Mouse (Mus musculus) midbrain, embryonic 12.5 days (tissue): ENCODE data around the gene Ccnl1. TPM values are rescaled to one million over a fixed set of nuclear protein-coding genes. Genes with fewer than 3 reads are reported as not detected.

ENCODE experiments used
- ATAC-seq: fragments of 200-750 bp; cut with Nextera tagmentation; 2 replicates; pipeline ENCODE4 v1.8.0; 2017; ENCODE audit warnings: low read depth, moderate TSS enrichment, moderate library complexity; ENCODE audit not compliant: low FRiP score
- H3K27ac ChIP-seq: fragments of 300-500 bp; sonication (generic); replicated peaks from 2 replicates; pipeline ENCODE4 v1.5.1; 2016; ENCODE audit warnings: mild to moderate bottlenecking
- H3K27me3 ChIP-seq: fragments of 300-500 bp; sonication (generic); 2 replicates; pipeline ENCODE4 v1.6.1; 2016; ENCODE audit warnings: mild to moderate bottlenecking
- H3K36me3 ChIP-seq: fragments of 300-500 bp; sonication (generic); 2 replicates; pipeline ENCODE4 v1.6.1; 2016
- H3K4me1 ChIP-seq: fragments of 300-500 bp; sonication (generic); 2 replicates; pipeline ENCODE4 v1.6.1; 2016
- H3K4me2 ChIP-seq: fragments of 300-500 bp; sonication (generic); replicated peaks from 2 replicates; pipeline ENCODE4 v1.6.1; 2016; ENCODE audit warnings: mild to moderate bottlenecking, moderate library complexity
- H3K4me3 ChIP-seq: fragments of 300-500 bp; sonication (generic); 2 replicates; pipeline ENCODE4 v1.5.1; 2016; ENCODE audit warnings: mild to moderate bottlenecking
- H3K9ac ChIP-seq: fragments of 300-500 bp; sonication (generic); replicated peaks from 2 replicates; pipeline ENCODE4 v1.6.1; 2016; ENCODE audit warnings: mild to moderate bottlenecking, moderate library complexity
- H3K9me3 ChIP-seq: fragments of 300-500 bp; sonication (generic); 2 replicates; pipeline ENCODE4 v1.6.1; 2016; ENCODE audit warnings: mild to moderate bottlenecking
- WGBS: fragments of 180-500 bp; shearing (Covaris S2); methylation state at CpG from one replicate; pipeline ENCODE4 v1.1.7; 2016; 5-methylcytosine and 5-hydroxymethylcytosine counted together
- polyA plus RNA-seq: library from polyadenylated mRNA; unstranded; fragments of >200 nt; fragmentation: Nextera tagmentation; extraction: Ambion mirVana; gene quantifications from 2 replicates; pipeline ENCODE4 v1.2.1, GENCODE M21; 2016

Gene Ccnl1
- polyA plus RNA-seq, 1 experiment from 2014 or later = 122 TPM

- H3K9me3 ChIP-seq = no peaks in the 10 kb centered on the region
- H3K4me2 ChIP-seq = peak overlapping the region; percentile 64
- peak; percentile 7 for ATAC-seq
- H3K27ac ChIP-seq = peak overlapping the region; percentile 99
- peaks cover 23% of the 10 kb centered on the region for H3K4me1 ChIP-seq
- H3K36me3 ChIP-seq = no peaks in the 10 kb centered on the region
- WGBS = 3% methylated on average over 5 of the region's 5 CpGs
- no peaks in the 10 kb centered on the region for H3K27me3 ChIP-seq
- peak overlapping the region; percentile 65 for H3K4me3 ChIP-seq
- H3K9ac ChIP-seq = peak overlapping the region; percentile 73
Measured at GRCm38 (mm10) chr3:65975317-65975716, 17.3 kb upstream of the Ccnl1 start.

GRCm38 (mm10) chr3:65974232-65975058 lies 16.4 kb upstream of the Ccnl1 start:
- Histone ChIP-seq H3K4me3 (peak overlapping the region; percentile 65), H3K9me3 (no peaks in the 10 kb centered on the region), H3K36me3 (no peaks in the 10 kb centered on the region), H3K4me2 (peak overlapping the region; percentile 64), H3K27me3 (no peaks in the 10 kb centered on the region), H3K9ac (peak overlapping the region; percentile 73), H3K27ac (peak overlapping the region; percentile 99), H3K4me1 (peaks cover 23% of the 10 kb centered on the region)
- under 1% methylated on average over 43 of the region's 43 CpGs for WGBS
- ATAC-seq = peak; percentile 98

- no peaks in the 10 kb centered on the region for H3K9me3 ChIP-seq
- ATAC-seq = no peak
- H3K4me2 ChIP-seq = peak overlapping the region; percentile 64
- 39% methylated on average over 8 of the region's 8 CpGs for WGBS
- no peaks in the 10 kb centered on the region for H3K27me3 ChIP-seq
- H3K4me1 ChIP-seq = peaks cover 23% of the 10 kb centered on the region
- H3K36me3 ChIP-seq = no peaks in the 10 kb centered on the region
- H3K4me3 ChIP-seq = peak overlapping the region; percentile 65
- H3K9ac ChIP-seq = peak overlapping the region; percentile 73
- peak overlapping the region; percentile 99 for H3K27ac ChIP-seq
Measured at GRCm38 (mm10) chr3:65973501-65974231, 15.6 kb upstream of the Ccnl1 start.

- H3K27me3 ChIP-seq = no peaks in the 10 kb centered on the region
- no peak for ATAC-seq
- H3K9ac ChIP-seq = no peak overlapping the region
- H3K4me3 ChIP-seq = no peak overlapping the region
- no peak overlapping the region for H3K4me2 ChIP-seq
- H3K27ac ChIP-seq = no peak overlapping the region
- H3K36me3 ChIP-seq = no peaks in the 10 kb centered on the region
- peaks cover 8% of the 10 kb centered on the region; the same call in 1 of the 2 replicates for H3K4me1 ChIP-seq
- no peaks in the 10 kb centered on the region for H3K9me3 ChIP-seq
- 92% methylated on average over 3 of the region's 3 CpGs for WGBS
Measured at GRCm38 (mm10) chr3:65969196-65969595, 11.1 kb upstream of the Ccnl1 start.

- Histone ChIP-seq H3K9me3 (no peaks in the 10 kb centered on the region), H3K4me3 (no peak overlapping the region), H3K27ac (no peak overlapping the region), H3K4me2 (no peak overlapping the region), H3K9ac (no peak overlapping the region), H3K36me3 (no peaks in the 10 kb centered on the region), H3K27me3 (no peaks in the 10 kb centered on the region), H3K4me1 (no peaks in the 10 kb centered on the region)
- WGBS = 92% methylated on average over 1 of the region's 1 CpGs
- no peak for ATAC-seq
Measured at GRCm38 (mm10) chr3:65966360-65966759, 8.3 kb upstream of the Ccnl1 start.

GRCm38 (mm10) chr3:65962270-65962930 lies 4.4 kb upstream of the Ccnl1 start:
- no peak for ATAC-seq
- 87% methylated on average over 4 of the region's 4 CpGs for WGBS
- Histone ChIP-seq H3K36me3 (no peaks in the 10 kb centered on the region), H3K4me1 (peaks cover 3% of the 10 kb centered on the region; the same call in 1 of the 2 replicates), H3K9ac (no peak overlapping the region), H3K27me3 (no peaks in the 10 kb centered on the region), H3K4me2 (no peak overlapping the region), H3K9me3 (no peaks in the 10 kb centered on the region), H3K4me3 (no peak overlapping the region), H3K27ac (no peak overlapping the region)

GRCm38 (mm10) chr3:65960291-65960945 lies 2.4 kb upstream of the Ccnl1 start:
- no peak overlapping the region for H3K4me2 ChIP-seq
- ATAC-seq = no peak
- H3K27ac ChIP-seq = no peak overlapping the region
- H3K4me1 ChIP-seq = peaks cover 17% of the 10 kb centered on the region
- no peaks in the 10 kb centered on the region for H3K27me3 ChIP-seq
- H3K9ac ChIP-seq = no peak overlapping the region
- WGBS = 95% methylated on average over 5 of the region's 5 CpGs
- H3K36me3 ChIP-seq = peaks cover 11% of the 10 kb centered on the region
- no peaks in the 10 kb centered on the region for H3K9me3 ChIP-seq
- no peak overlapping the region for H3K4me3 ChIP-seq

- Histone ChIP-seq H3K9me3 (no peaks in the 10 kb centered on the region), H3K9ac (no peak overlapping the region), H3K27ac (peak overlapping the region; percentile 99; the same call in 1 of the 2 replicates), H3K4me1 (peaks cover 20% of the 10 kb centered on the region), H3K27me3 (no peaks in the 10 kb centered on the region), H3K4me2 (peak overlapping the region; percentile 82), H3K36me3 (peaks cover 16% of the 10 kb centered on the region), H3K4me3 (peak overlapping the region; percentile 99)
- no peak for ATAC-seq
- WGBS = 58% methylated on average over 3 of the region's 3 CpGs
Measured at GRCm38 (mm10) chr3:65959416-65960001, 1.5 kb upstream of the Ccnl1 start.

GRCm38 (mm10) chr3:65958840-65959185 lies 764 bp upstream of the Ccnl1 start:
- Histone ChIP-seq H3K9me3 (no peaks in the 10 kb centered on the region), H3K4me2 (peak overlapping the region; percentile 82), H3K27me3 (no peaks in the 10 kb centered on the region), H3K4me1 (peaks cover 25% of the 10 kb centered on the region), H3K36me3 (peaks cover 20% of the 10 kb centered on the region), H3K27ac (peak overlapping the region; percentile 99), H3K4me3 (peak overlapping the region; percentile 99), H3K9ac (peak overlapping the region; percentile 100)
- ATAC-seq = no peak
- WGBS = 2% methylated on average over 9 of the region's 9 CpGs

GRCm38 (mm10) chr3:65957271-65958101 lies 563 bp downstream of the Ccnl1 start:
- peak overlapping the region; percentile 100 for H3K9ac ChIP-seq
- peak overlapping the region; percentile 82 for H3K4me2 ChIP-seq
- no peaks in the 10 kb centered on the region for H3K27me3 ChIP-seq
- H3K9me3 ChIP-seq = no peaks in the 10 kb centered on the region
- peak overlapping the region; percentile 99 for H3K27ac ChIP-seq
- under 1% methylated on average over 56 of the region's 94 CpGs for WGBS
- H3K4me3 ChIP-seq = peak overlapping the region; percentile 99
- peaks cover 26% of the 10 kb centered on the region for H3K36me3 ChIP-seq
- peaks cover 31% of the 10 kb centered on the region for H3K4me1 ChIP-seq
- peak; percentile 78 for ATAC-seq
